Mouse (Mus musculus) liver, embryonic 16.5 days (tissue): ENCODE data around the gene Nfu1. TPM values are rescaled to one million over a fixed set of nuclear protein-coding genes. Genes with fewer than 3 reads are reported as not detected.

Source experiments
- ATAC-seq: fragments of 200-750 bp; cut with Nextera tagmentation; 2 replicates; pipeline ENCODE4 v1.8.0; 2017; ENCODE audit warnings: low read depth, mild to moderate bottlenecking, moderate number of reproducible peaks, moderate library complexity
- H3K27ac ChIP-seq: fragments of 300-500 bp; sonication (generic); 2 replicates; pipeline ENCODE4 v1.5.1; 2014; ENCODE audit warnings: mild to moderate bottlenecking, low read length
- H3K27me3 ChIP-seq: fragments of 300-500 bp; sonication (generic); 2 replicates; pipeline ENCODE4 v1.6.1; 2014; ENCODE audit warnings: low read depth, low read length, mixed read lengths; ENCODE audit not compliant: control insufficient read depth, insufficient read depth
- H3K36me3 ChIP-seq: fragments of 300-500 bp; sonication (generic); 2 replicates; pipeline ENCODE4 v1.6.1; 2014; ENCODE audit warnings: mild to moderate bottlenecking; ENCODE audit not compliant: control insufficient read depth, insufficient read depth
- H3K4me1 ChIP-seq: fragments of 300-500 bp; sonication (generic); 2 replicates; pipeline ENCODE4 v1.6.1; 2014; ENCODE audit warnings: low read depth, low read length, mixed read lengths; ENCODE audit not compliant: control insufficient read depth
- H3K4me2 ChIP-seq: fragments of 300-500 bp; sonication (generic); 2 replicates; pipeline ENCODE4 v1.6.1; 2014; ENCODE audit warnings: low read depth, low read length, mixed read lengths
- H3K4me3 ChIP-seq: fragments of 300-500 bp; sonication (generic); 2 replicates; pipeline ENCODE4 v1.5.1; 2014; ENCODE audit warnings: low read depth, mild to moderate bottlenecking, low read length
- H3K9ac ChIP-seq: fragments of 300-500 bp; sonication (generic); 2 replicates; pipeline ENCODE4 v1.6.1; 2014; ENCODE audit warnings: low read depth, low read length
- H3K9me3 ChIP-seq: fragments of 300-500 bp; sonication (generic); replicated peaks from 2 replicates; pipeline ENCODE4 v1.6.1; 2016; ENCODE audit warnings: low read length; ENCODE audit not compliant: control insufficient read depth
- WGBS: fragments of 180-500 bp; shearing (Covaris S2); extraction: QIAGEN DNeasy Blood & Tissue Kit; methylation state at CpG from one replicate; pipeline ENCODE4 v1.1.7; 2014; ENCODE audit not compliant: insufficient replicate concordance; 5-methylcytosine and 5-hydroxymethylcytosine counted together
- polyA plus RNA-seq: library from polyadenylated mRNA; unstranded; fragments of >200 nt; fragmentation: Nextera tagmentation; extraction: Ambion mirVana; gene quantifications from 2 replicates; pipeline ENCODE4 v1.2.1, GENCODE M21; 2015

Gene Nfu1
- polyA plus RNA-seq, 1 experiment from 2014 or later = 40.9 TPM

DNA sequence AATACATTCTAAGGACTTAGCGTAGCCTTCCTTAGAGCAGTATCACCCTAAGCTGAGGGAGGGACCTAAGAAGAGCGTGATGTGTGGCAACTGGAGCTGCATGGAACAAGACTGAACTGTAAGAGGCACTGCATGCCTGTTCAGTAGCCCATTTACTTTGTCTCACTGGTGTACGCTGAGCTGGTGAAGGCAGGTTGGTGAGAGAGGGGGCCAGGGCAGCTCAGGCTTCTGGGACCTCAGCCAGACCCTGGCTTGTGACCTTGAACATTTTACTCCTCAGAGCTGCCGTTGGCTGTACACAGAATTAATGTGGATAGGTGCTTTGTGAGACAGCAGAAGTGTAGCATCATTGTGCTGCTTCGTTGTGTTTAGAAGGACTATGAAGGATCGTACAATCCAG is 19.5 kb upstream of the Nfu1 start:
- no peaks in the 10 kb centered on the region for H3K36me3 ChIP-seq
- H3K4me2 ChIP-seq = no peak overlapping the region
- no peaks in the 10 kb centered on the region for H3K27me3 ChIP-seq
- ATAC-seq = no peak
- no peaks in the 10 kb centered on the region for H3K9me3 ChIP-seq
- H3K9ac ChIP-seq = no peak overlapping the region
- H3K4me3 ChIP-seq = no peak overlapping the region
- no peaks in the 10 kb centered on the region for H3K4me1 ChIP-seq
- no peak overlapping the region for H3K27ac ChIP-seq
- WGBS = 80% methylated on average over 6 of the region's 6 CpGs

- Histone ChIP-seq H3K27ac (no peak overlapping the region), H3K4me2 (no peak overlapping the region), H3K9me3 (no peaks in the 10 kb centered on the region), H3K9ac (no peak overlapping the region), H3K27me3 (no peaks in the 10 kb centered on the region), H3K4me3 (no peak overlapping the region), H3K36me3 (no peaks in the 10 kb centered on the region), H3K4me1 (no peaks in the 10 kb centered on the region)
- 74% methylated on average over 3 of the region's 3 CpGs for WGBS
- no peak for ATAC-seq
Measured at GRCm38 (mm10) chr6:86991041-86991440, 18.0 kb upstream of the Nfu1 start.

DNA sequence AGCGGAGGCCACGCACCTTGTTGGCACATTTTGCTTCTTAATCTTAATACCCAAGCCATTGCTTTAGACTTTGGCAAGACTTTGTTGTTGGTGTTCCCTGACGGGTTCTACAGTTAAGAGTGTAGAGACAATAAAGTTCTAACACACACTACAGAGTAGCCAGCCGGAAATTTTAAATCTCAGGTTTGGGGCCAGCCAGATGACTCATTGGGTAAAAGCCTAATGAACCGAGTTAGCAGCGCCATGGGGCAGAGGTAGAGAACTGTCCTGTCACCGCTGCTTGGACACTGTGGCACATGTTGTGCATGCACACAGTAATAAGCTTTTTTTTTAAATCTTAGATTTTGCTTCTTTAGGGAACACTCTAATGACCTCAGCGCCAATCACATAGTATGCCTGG is 16.7 kb upstream of the Nfu1 start:
- H3K36me3 ChIP-seq = peaks cover 5% of the 10 kb centered on the region
- H3K4me2 ChIP-seq = no peak overlapping the region
- H3K27ac ChIP-seq = no peak overlapping the region
- H3K9me3 ChIP-seq = no peaks in the 10 kb centered on the region
- no peak overlapping the region for H3K9ac ChIP-seq
- H3K27me3 ChIP-seq = no peaks in the 10 kb centered on the region
- WGBS = 78% methylated on average over 8 of the region's 8 CpGs
- H3K4me1 ChIP-seq = no peaks in the 10 kb centered on the region
- ATAC-seq = no peak
- no peak overlapping the region for H3K4me3 ChIP-seq

- 39% methylated on average over 4 of the region's 4 CpGs for WGBS
- Histone ChIP-seq H3K4me2 (no peak overlapping the region), H3K4me3 (no peak overlapping the region), H3K36me3 (peaks cover 8% of the 10 kb centered on the region), H3K27me3 (no peaks in the 10 kb centered on the region), H3K9ac (no peak overlapping the region), H3K27ac (no peak overlapping the region), H3K4me1 (no peaks in the 10 kb centered on the region), H3K9me3 (no peaks in the 10 kb centered on the region)
- ATAC-seq = no peak
Measured at GRCm38 (mm10) chr6:86994254-86994653, 14.8 kb upstream of the Nfu1 start.

DNA sequence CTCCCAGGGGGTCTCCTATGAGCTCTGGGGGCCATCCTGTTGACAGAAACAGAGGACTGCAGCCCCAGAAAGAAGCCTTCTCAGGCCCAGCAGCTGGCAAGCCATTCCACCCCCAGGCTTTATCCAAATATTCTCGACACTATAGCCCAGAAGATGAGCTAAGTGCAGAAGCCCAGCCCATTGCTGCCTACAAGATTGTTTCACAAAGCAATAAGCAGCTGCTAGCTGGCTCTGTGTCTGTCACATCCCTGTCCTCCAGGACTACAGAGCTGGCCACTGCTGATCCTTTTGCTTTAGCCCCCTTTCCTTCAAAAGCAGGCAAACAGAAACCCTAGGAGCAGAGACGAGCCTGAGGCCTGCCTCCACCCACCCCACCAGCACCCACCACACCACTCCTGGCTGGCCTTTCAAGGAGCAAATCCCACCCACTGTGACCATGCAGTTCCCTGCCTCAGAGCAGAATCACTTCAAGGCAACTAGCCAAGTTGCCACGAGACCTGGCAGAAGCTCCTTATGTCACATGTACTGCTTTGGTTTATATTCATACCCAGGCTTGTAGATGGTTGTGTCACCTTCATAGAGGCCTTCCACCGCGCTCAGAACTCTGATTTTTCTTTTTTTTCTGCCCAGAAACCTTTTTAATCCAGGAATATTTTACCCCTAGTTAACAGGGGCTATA is 12.3 kb upstream of the Nfu1 start:
- Histone ChIP-seq H3K36me3 (peaks cover 8% of the 10 kb centered on the region), H3K9me3 (no peaks in the 10 kb centered on the region), H3K4me3 (no peak overlapping the region), H3K27me3 (no peaks in the 10 kb centered on the region), H3K27ac (no peak overlapping the region), H3K4me1 (no peaks in the 10 kb centered on the region), H3K4me2 (no peak overlapping the region), H3K9ac (no peak overlapping the region)
- 65% methylated on average over 5 of the region's 5 CpGs for WGBS
- ATAC-seq = no peak

DNA sequence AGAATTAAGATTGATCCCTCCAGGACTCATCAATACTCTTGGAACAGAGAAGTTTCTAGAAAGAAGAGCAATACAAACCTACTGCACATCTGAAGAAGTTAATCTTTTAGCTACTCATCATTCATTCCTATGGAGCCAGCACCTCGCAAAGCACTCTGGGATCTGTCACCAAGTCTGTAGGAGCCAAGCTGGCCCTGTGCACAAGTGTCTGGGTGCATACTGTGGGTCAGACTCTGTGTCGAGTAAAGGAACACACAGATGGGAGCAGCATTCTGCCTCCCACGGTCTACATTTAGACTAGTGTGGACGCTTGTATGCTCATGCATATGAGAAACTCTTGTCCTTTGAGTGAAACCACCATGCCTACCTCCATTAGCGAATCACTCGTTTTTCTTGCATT is 11.7 kb upstream of the Nfu1 start:
- no peak overlapping the region for H3K4me3 ChIP-seq
- peaks cover 2% of the 10 kb centered on the region for H3K4me1 ChIP-seq
- peaks cover 8% of the 10 kb centered on the region for H3K36me3 ChIP-seq
- H3K27me3 ChIP-seq = no peaks in the 10 kb centered on the region
- ATAC-seq = no peak
- no peak overlapping the region for H3K27ac ChIP-seq
- no peak overlapping the region for H3K4me2 ChIP-seq
- H3K9me3 ChIP-seq = no peaks in the 10 kb centered on the region
- 79% methylated on average over 6 of the region's 6 CpGs for WGBS
- no peak overlapping the region for H3K9ac ChIP-seq

DNA sequence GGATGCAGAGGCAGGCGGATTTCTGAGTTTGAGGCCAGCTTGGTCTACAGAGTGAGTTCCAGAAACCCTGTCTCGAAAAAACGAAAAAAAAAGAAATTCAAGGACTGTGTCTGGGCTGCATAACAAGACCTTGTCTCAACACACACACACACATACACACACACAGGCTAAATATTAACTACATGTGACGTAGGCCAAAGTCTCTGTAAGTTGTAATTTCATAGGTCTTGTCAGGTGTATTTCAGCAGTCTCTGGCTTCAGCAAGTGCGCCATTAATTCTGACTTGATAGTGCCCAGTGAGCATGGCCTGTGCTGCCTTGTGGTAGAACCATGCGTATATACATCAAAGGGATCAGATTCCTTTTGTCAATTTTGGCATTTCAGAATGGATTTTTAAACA is 7.0 kb upstream of the Nfu1 start:
- H3K4me2 ChIP-seq = no peak overlapping the region
- H3K9me3 ChIP-seq = no peaks in the 10 kb centered on the region
- no peak overlapping the region for H3K4me3 ChIP-seq
- 72% methylated on average over 6 of the region's 6 CpGs for WGBS
- H3K27me3 ChIP-seq = no peaks in the 10 kb centered on the region
- H3K27ac ChIP-seq = no peak overlapping the region
- peak; percentile 32; the same call in 1 of the 2 replicates for ATAC-seq
- peaks cover 3% of the 10 kb centered on the region for H3K4me1 ChIP-seq
- H3K9ac ChIP-seq = no peak overlapping the region
- H3K36me3 ChIP-seq = peaks cover 7% of the 10 kb centered on the region

- H3K4me1 ChIP-seq = peaks cover 3% of the 10 kb centered on the region
- no peaks in the 10 kb centered on the region for H3K9me3 ChIP-seq
- 36% methylated on average over 8 of the region's 8 CpGs for WGBS
- H3K9ac ChIP-seq = no peak overlapping the region
- peaks cover under 1% of the 10 kb centered on the region; the same call in 1 of the 2 replicates for H3K36me3 ChIP-seq
- no peak overlapping the region for H3K4me3 ChIP-seq
- ATAC-seq = peak; percentile 53; the same call in 1 of the 2 replicates
- no peak overlapping the region for H3K27ac ChIP-seq
- H3K27me3 ChIP-seq = no peaks in the 10 kb centered on the region
- no peak overlapping the region for H3K4me2 ChIP-seq
Measured at GRCm38 (mm10) chr6:87002521-87003055, 6.4 kb upstream of the Nfu1 start.

DNA sequence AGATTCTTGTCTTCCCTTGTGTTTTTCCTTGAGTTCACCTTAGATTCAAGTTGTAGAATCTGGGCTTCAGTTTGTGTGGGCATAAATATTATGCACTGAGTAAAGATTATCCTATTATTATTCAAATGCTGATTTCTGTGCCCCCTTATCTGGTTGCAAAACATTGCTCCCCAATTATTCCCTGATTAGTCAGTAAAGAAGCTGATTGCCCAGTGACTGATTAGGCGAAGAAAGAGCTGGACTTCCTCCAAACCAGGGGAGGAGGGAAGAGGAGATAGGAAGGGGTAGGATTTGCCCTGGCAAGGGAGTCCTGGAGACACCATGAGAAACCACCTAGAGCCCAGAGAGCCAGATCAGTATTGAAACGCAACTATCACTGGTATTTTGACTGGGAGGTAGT is 4.9 kb upstream of the Nfu1 start:
- ATAC-seq = no peak
- Histone ChIP-seq H3K4me2 (no peak overlapping the region), H3K27ac (no peak overlapping the region), H3K9ac (no peak overlapping the region), H3K4me1 (peaks cover 3% of the 10 kb centered on the region), H3K4me3 (no peak overlapping the region), H3K36me3 (no peaks in the 10 kb centered on the region), H3K9me3 (no peaks in the 10 kb centered on the region), H3K27me3 (no peaks in the 10 kb centered on the region)
- WGBS = 41% methylated on average over 2 of the region's 2 CpGs
